Mouse (Mus musculus): ENCODE measurements at regions not wholly inside any gene's neighbourhood (a gene's known extent, or its start where the extent isn't known, plus 50 kb on each side); places are given as distances from the start of the nearest gene placed in this dataset.

DNA sequence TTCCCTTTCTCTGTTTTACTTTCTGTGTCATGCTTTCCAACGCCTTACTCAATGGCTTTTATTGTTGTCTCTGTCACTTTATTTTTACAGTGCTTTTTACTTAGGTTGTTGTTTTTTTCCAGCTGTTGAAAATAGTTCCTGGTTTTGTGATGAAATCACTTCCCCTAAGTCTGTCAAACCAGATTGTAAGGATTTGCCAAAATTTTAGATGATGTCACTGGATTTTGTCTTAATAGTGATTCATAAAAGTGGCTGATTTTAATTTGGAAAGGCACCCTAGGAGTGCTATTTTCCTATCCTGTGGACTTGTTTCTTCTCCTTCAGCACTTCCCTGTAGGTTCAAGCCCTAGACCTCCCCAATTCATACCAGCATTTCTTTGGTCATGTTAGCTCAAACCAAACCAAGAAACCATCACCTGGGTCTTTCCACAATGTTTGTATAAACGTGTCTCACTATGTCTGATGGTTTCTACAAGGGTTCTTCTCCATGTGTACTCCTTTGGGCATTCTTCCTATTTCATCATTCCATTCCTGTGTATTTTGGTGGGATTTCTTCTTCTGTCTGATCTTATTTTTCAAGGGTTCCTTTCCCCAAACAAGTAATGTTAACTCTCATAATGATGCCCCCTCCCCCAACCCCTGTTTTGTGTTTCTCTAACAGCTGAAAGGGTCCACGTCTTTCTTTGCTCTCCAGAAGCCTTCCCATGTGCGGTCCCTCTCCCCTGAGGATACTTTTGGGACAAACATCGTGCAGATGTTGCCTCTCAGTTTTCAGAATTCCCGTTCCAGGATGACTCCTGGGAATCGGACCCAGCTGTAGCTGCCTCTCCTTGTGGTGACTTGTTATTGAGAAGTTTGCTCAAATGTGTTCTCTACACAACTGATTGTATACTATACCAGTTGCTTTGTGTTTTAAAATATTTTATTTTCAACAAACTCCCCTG lies 89.5 kb upstream of the Dcn start:
- DNase-seq, result no peak

DNA sequence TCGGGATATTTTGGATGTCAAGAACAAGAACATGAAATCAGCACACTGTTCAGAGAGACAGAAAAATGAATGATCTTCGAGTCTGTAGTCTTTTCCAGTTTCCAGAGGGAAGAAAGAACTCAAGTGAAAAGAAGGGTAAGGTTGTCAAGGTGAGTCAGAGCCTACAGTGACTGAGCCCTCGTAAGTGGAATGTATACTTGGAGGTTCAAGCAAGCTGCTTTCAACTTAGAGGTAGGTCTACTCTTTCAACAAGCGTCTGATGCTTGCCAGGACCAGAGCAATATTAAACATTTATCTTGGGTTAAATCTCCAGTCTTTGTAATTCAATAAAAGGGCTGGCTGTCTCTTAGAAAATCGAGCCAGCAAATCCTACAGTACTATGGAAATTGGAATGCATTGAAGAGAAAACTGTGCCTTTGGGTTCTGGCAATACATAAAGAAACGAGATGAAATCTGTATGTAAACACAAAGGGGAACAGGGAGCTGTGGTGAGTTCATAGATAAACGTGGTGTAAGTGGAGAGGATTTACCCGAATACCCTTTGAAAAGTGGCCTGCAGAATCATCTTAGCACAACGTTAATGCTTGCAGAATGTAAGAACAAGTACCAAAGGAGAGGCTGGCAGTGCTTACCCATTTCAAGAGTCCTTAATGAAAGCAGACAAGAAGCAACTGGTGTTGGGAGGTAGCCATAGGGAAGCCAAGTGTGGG lies 82.2 kb upstream of the Dcn start:
- DNase-seq, result no peak

DNA sequence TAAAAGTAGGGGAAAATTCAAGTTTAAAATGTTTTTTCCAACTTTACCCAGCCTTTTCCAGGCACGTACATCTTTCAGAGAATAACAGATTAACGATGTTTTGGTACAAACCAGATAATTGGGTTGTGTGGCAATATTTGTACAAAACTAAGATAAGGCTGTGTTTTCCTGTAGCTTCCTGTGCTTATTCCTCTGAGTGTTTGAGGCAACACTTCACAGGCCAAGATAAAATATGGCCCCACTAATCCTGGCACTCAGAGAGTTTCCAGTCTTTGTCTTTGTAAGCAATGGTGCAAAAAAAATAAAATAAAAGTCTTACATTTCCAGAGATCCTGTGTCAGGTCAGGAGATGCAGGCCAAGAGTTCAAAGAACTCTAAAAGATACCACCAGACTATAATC lies 81.5 kb upstream of the Dcn start:
- DNase-seq, result no peak

DNA sequence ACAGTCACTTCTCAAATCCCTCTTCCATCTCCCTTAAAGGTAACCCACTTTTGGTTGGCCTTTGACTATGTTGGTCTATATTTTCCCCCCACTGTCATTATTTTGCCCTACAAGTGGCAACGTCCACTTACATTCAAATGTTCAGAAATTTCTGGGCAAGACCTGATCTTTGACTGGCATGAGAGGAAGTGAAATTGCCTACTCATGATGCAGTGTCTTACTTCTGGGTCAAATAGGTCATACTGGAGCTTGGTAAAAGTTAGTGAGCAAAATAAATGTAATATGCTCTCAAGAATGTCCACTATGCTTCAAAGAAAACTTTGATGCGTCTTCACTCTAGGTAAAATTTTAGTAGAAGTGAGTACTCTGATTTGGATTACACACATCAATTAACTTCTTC lies 76.9 kb upstream of the Dcn start:
- DNase-seq, result no peak

DNA sequence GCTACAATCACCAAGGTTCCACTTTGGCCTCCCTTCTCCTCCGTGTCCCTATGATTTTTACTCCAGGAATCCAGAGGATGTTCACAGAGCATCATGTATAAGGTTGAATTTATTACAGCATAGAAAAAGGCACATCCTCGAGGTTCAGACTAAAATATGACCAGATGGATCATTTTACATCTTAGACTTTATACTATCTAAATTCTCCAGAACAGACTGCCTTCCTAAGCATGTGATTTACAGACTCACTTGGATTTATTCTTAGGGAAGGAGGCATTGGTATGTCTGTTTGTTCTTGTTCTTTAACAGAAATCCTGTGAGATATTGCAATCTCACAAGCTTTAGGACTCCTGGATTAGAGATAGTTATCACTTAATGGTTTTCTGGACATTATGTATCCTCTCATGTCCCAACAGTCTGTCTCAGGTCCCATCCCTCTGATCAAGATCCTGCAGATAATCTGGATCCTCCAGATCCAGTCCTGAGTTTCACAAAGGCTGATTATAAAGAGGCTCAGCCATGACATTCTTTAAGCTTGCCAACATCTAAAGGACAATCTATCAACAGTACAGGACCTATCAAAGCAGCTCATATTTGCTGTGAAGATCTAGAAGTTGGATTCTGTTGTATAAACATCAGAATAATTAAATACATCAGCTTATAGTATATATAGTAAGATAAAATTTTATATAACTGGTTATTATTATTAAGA lies 75.2 kb upstream of the Dcn start:
- no peak for DNase-seq

DNA sequence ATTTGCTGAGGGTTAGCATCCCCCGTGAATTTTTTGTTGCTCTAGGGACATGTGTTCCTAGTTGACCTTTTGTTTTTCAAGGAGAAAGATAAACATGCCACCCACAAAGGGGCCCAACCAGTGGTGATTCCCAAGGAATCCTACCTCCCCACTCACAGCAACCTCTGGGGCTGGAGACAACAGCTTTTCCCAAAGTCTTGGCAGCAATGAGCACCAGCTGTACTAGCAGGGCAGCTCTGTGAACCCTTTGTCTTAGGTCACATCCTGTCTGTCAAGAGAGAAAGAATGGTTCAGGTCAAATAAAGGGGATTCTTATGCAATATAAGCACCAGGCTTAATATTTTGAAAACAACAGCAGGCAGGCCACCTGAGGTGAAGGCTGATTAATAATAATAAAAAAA lies 70.2 kb upstream of the Dcn start:
- no peak for DNase-seq

DNA sequence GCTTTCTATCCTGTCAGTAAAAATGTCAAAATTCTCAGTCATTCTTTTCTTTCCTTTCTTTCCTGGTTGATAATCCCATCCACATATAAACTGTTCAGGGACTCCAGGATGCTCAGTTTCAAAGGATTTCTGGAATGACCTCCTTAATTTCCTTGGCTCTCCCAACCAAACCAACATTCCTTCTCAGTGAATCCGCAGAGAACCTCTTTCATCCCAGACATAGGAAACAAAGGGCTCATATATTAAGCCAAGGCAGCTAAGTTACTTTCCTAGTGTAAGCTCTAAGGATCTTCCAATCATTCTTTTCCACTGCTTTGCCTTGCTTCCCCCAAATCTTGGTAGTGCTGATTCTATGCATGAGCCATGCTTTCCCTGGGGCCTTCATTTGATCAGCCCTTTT lies 69.5 kb upstream of the Dcn start:
- DNase-seq, result no peak

DNA sequence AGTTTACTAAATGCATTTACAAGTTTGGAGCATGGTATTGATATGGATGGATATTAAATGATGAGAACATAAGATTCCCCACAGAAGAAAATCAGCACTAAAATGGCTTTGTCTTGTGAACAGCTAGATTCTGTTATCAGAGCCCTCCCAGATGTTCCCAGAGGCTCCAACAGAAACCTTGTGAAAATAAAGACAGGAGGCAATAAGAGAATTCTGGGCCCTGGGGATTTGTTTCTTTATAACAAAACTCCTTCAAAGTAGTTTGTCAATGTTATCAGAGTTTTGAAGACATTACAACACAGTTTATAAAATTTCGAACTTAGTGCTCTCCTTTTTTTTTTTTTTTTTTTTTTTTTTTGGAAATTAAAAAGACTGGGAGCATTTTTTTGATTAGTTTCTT lies 56.8 kb upstream of the Dcn start:
- no peak for DNase-seq

DNA sequence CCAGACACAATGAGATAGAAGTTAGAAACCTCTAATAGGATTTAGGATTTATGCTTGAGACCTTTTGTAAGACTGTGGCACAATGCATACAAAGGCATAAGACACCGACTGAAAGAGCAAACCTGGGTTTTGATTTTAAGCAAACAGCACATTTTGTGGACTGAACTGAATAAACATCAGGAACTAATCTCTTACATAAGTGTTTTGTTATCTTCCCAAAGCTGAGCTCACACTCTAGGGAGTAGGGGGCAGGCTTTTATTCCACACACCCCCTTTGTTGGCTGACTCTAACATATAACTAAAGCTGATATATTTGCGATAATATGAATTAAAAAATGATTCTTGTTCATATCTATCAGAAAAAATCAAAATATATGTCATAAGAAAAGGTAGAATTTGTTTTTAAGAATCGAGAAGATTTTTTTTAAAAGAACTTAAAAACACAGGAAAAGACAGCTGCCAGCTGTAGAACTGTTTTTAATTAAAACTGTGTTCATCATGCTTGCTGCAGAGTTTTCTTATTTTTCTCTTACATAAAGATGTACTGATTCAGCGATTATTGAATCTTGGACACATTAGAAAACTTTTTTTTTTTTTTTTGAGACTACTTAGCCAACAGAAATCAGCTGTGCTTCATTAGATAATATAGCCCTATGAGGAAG lies 56.2 kb upstream of the Dcn start:
- DNase-seq, result no peak

Small RNA genes in the stretch of these regions (microRNA-seq; reads per million reads assigned to microRNA genes)
- 0 reads per million in 2 experiments for gene Gm24587
- 0 reads per million in 2 experiments for gene Mir3966
